Comparison of ENCODE assay signal across 8 mouse cellular contexts in genomic region chr5:118028191-118029034, GRCm38 (mm10). TPM values are rescaled to one million over a fixed set of nuclear protein-coding genes. Genes with fewer than 3 reads are reported as not detected.
DNase-seq lines count a peak whose midpoint lies in the region; ATAC-seq and TF ChIP-seq lines count a peak whose summit lies in the region.

No protein-coding gene starts in this region.

- WGBS in heart, postnatal 0 days: 1% methylated on average over 59 of the region's 79 CpGs
- WGBS in limb, embryonic 13.5 days: 1% methylated on average over 73 of the region's 79 CpGs
- 2% methylated on average over 74 of the region's 79 CpGs for WGBS in neural tube, embryonic 11.5 days

- TF ChIP-seq EP300 in heart, postnatal 0 days (IDR thresholded peaks at IDR 0.05; ENCODE audit: low read depth): no peak

- H3K36me3 ChIP-seq in heart, postnatal 0 days (replicated peaks; ENCODE audit: control insufficient read depth, insufficient read depth, low read length): no peaks in the 10 kb centered on the region
- no peaks in the 10 kb centered on the region for H3K36me3 ChIP-seq in limb, embryonic 13.5 days
- no peaks in the 10 kb centered on the region for H3K36me3 ChIP-seq in neural tube, embryonic 11.5 days (ENCODE audit: control insufficient read depth, insufficient read depth, low read length)

- no peak overlapping the region for H3K27ac ChIP-seq in heart, postnatal 0 days (ENCODE audit: low read depth)
- no peak overlapping the region for H3K27ac ChIP-seq in limb, embryonic 13.5 days
- no peak overlapping the region for H3K27ac ChIP-seq in neural tube, embryonic 11.5 days (ENCODE audit: low read depth, low read length)

- TF ChIP-seq CTCF in heart, postnatal 0 days (IDR thresholded peaks at IDR 0.05; ENCODE audit: low read depth): no peak

- no peaks in the 10 kb centered on the region for H3K9me3 ChIP-seq in heart, postnatal 0 days (replicated peaks; ENCODE audit: control insufficient read depth, low read length)
- H3K9me3 ChIP-seq in limb, embryonic 13.5 days: no peaks in the 10 kb centered on the region
- H3K9me3 ChIP-seq in neural tube, embryonic 11.5 days (ENCODE audit: control insufficient read depth, low read length): no peaks in the 10 kb centered on the region

- peak overlapping the region; percentile 53 for H3K4me3 ChIP-seq in heart, postnatal 0 days (ENCODE audit: low read depth, low read length)
- H3K4me3 ChIP-seq in limb, embryonic 13.5 days: peak overlapping the region; percentile 70
- H3K4me3 ChIP-seq in neural tube, embryonic 11.5 days (ENCODE audit: low read depth, low read length): peak overlapping the region; percentile 44

- H3K27me3 ChIP-seq in heart, postnatal 0 days (ENCODE audit: control insufficient read depth, insufficient read depth, low read length): peaks cover 37% of the 10 kb centered on the region
- peaks cover 71% of the 10 kb centered on the region for H3K27me3 ChIP-seq in limb, embryonic 13.5 days
- peaks cover 54% of the 10 kb centered on the region for H3K27me3 ChIP-seq in neural tube, embryonic 11.5 days (ENCODE audit: control insufficient read depth, insufficient read depth, low read length)

- peak overlapping the region; percentile 83 for H3K4me2 ChIP-seq in heart, postnatal 0 days (ENCODE audit: low read depth, low read length)
- peak overlapping the region; percentile 99 for H3K4me2 ChIP-seq in limb, embryonic 13.5 days (replicated peaks)
- H3K4me2 ChIP-seq in neural tube, embryonic 11.5 days (ENCODE audit: low read depth): peak overlapping the region; percentile 87

- ATAC-seq in heart, postnatal 0 days (ENCODE audit: insufficient read depth, low read depth): peak; percentile 22
- no peak for ATAC-seq in limb, embryonic 13.5 days (ENCODE audit: low FRiP score, low read depth)
- no peak for ATAC-seq in neural tube, embryonic 11.5 days (ENCODE audit: insufficient read depth, low FRiP score, low TSS enrichment)

- peaks cover 17% of the 10 kb centered on the region; the same call in 1 of the 2 replicates for H3K4me1 ChIP-seq in heart, postnatal 0 days (ENCODE audit: control insufficient read depth, insufficient read depth)
- H3K4me1 ChIP-seq in limb, embryonic 13.5 days: peaks cover 36% of the 10 kb centered on the region
- H3K4me1 ChIP-seq in neural tube, embryonic 11.5 days (ENCODE audit: control insufficient read depth, insufficient read depth, low read length): peaks cover 23% of the 10 kb centered on the region

- peak overlapping the region; percentile 45 for H3K9ac ChIP-seq in heart, postnatal 0 days (replicated peaks; ENCODE audit: low read depth, low read length)
- peak overlapping the region; percentile 65 for H3K9ac ChIP-seq in limb, embryonic 13.5 days
- peak overlapping the region; percentile 8; the same call in 1 of the 2 replicates for H3K9ac ChIP-seq in neural tube, embryonic 11.5 days (ENCODE audit: low read length)

- DNase-seq in kidney, adult 18-20 months: peak; percentile 46
- no peak for DNase-seq in kidney, adult 8-10 months
- DNase-seq in cerebellum, adult 9-11 months: peak; percentile 77
- no peak for DNase-seq in heart, postnatal 0 days (ENCODE audit: low spot score)
- DNase-seq in neural tube, embryonic 11.5 days (ENCODE audit: low spot score): no peak
- no peak for DNase-seq in urinary bladder, postnatal 25 days (ENCODE audit: low spot score)
- DNase-seq in left cerebral cortex, postnatal 10 days (ENCODE audit: extremely low spot score in 1 of 2, low spot score in 2 of 2): no peak

- intact Hi-C loops in left cerebral cortex, postnatal 10 days (cut with DNase I): no loop called here

RNA-seq across cellular contexts. Expression of gene Tesc, which starts 0.9 kb away (rescaled TPM):
- total RNA-seq in heart, postnatal 0 days (2014; rRNA removed; ENCODE audit: low replicate concordance): 17.6 and 19.6 TPM in 2 replicates
- polyA plus RNA-seq in heart, postnatal 0 days (2015; fragmentation: Nextera tagmentation; extraction: Ambion mirVana): 19.0 and 20.7 TPM in 2 replicates
- 2.0 and 2.2 TPM in 2 replicates for polyA plus RNA-seq in limb, embryonic 13.5 days (2015; fragmentation: Nextera tagmentation; extraction: Ambion mirVana)
- 0.46 and 0.76 TPM in 2 replicates for polyA plus RNA-seq in neural tube, embryonic 11.5 days (2014; fragmentation: Nextera tagmentation; extraction: Ambion mirVana)
- 10 to 100 TPM; 21.5 to 27.3 TPM for total RNA-seq in left cerebral cortex, postnatal 10 days (2021)

RNA-seq across cellular contexts. Expression of gene Fbxo21, which starts 51.9 kb away (rescaled TPM):
- total RNA-seq in heart, postnatal 0 days (2014; rRNA removed; ENCODE audit: low replicate concordance): 50.8 and 52.4 TPM in 2 replicates
- polyA plus RNA-seq in heart, postnatal 0 days (2015; fragmentation: Nextera tagmentation; extraction: Ambion mirVana): 36.0 and 37.7 TPM in 2 replicates
- 68.2 and 70.1 TPM in 2 replicates for polyA plus RNA-seq in limb, embryonic 13.5 days (2015; fragmentation: Nextera tagmentation; extraction: Ambion mirVana)
- 102 and 107 TPM in 2 replicates for polyA plus RNA-seq in neural tube, embryonic 11.5 days (2014; fragmentation: Nextera tagmentation; extraction: Ambion mirVana)
- 100 to 1,000 TPM; 124 to 130 TPM for total RNA-seq in left cerebral cortex, postnatal 10 days (2021)

Comparison
In these comparisons a context has a peak if more than half of its experiments do, and no peak if none do; other contexts are left out.
1. DNase-seq: peak in kidney, adult 18-20 months (single experiment) and cerebellum, adult 9-11 months (single experiment); none in kidney, adult 8-10 months (0 of 2), heart, postnatal 0 days (single experiment), neural tube, embryonic 11.5 days (single experiment), urinary bladder, postnatal 25 days (single experiment) and left cerebral cortex, postnatal 10 days (0 of 2).
2. H3K9ac ChIP-seq: peak in every context shown above with its lines; median percentile 65 in limb, embryonic 13.5 days; 45 in heart, postnatal 0 days; 8 in neural tube, embryonic 11.5 days.
3. Peak in every context shown above with its lines, with median percentiles within 50 percentile points of each other: H3K4me2 ChIP-seq and H3K4me3 ChIP-seq.